Mouse (Mus musculus) midbrain, postnatal 0 days (tissue): ENCODE results near the gene Cryzl2. TPM values are rescaled to one million over a fixed set of nuclear protein-coding genes. Genes with fewer than 3 reads are reported as not detected.

Experiments used
- ATAC-seq: fragments of 200-750 bp; cut with Nextera tagmentation; 2 replicates; pipeline ENCODE4 v1.8.0; 2017; ENCODE audit warnings: moderate number of reproducible peaks, mild to moderate bottlenecking, moderate TSS enrichment, moderate library complexity; ENCODE audit not compliant: low FRiP score
- DNase-seq: peaks from one replicate; pipeline ENCODE4 v3.0.0-alpha.2; 2015; ENCODE audit warnings: low spot score
- H3K27ac ChIP-seq: fragments of 300-500 bp; sonication (generic); 2 replicates; pipeline ENCODE4 v1.5.1; 2014; ENCODE audit warnings: low read depth, mild to moderate bottlenecking, low read length, mixed read lengths
- H3K27me3 ChIP-seq: fragments of 300-500 bp; sonication (generic); 2 replicates; pipeline ENCODE4 v1.6.1; 2014; ENCODE audit warnings: low read length, control low read depth, mixed read lengths; ENCODE audit not compliant: insufficient read depth
- H3K36me3 ChIP-seq: fragments of 300-500 bp; sonication (generic); 2 replicates; pipeline ENCODE4 v1.6.1; 2014; ENCODE audit warnings: low read length, control low read depth, mixed read lengths; ENCODE audit not compliant: insufficient read depth
- H3K4me1 ChIP-seq: fragments of 300-500 bp; sonication (generic); 2 replicates; pipeline ENCODE4 v1.6.1; 2014; ENCODE audit warnings: mild to moderate bottlenecking, control low read depth, antibody characterized with exemption, low read length, mixed read lengths; ENCODE audit not compliant: insufficient read depth
- H3K4me2 ChIP-seq: fragments of 300-500 bp; sonication (generic); 2 replicates; pipeline ENCODE4 v1.6.1; 2014; ENCODE audit warnings: low read depth, mild to moderate bottlenecking, low read length, mixed read lengths; ENCODE audit not compliant: poor library complexity, severe bottlenecking
- H3K4me3 ChIP-seq: fragments of 300-500 bp; sonication (generic); 2 replicates; pipeline ENCODE4 v1.5.1; 2014; ENCODE audit warnings: low read depth, mild to moderate bottlenecking, low read length, moderate library complexity
- H3K9ac ChIP-seq: fragments of 300-500 bp; sonication (generic); replicated peaks from 2 replicates; pipeline ENCODE4 v1.6.1; 2014; ENCODE audit warnings: mild to moderate bottlenecking, low read length, moderate library complexity, mixed read lengths; ENCODE audit not compliant: poor library complexity, severe bottlenecking
- H3K9me3 ChIP-seq: fragments of 300-500 bp; sonication (generic); 2 replicates; pipeline ENCODE4 v1.6.1; 2016; ENCODE audit warnings: low read length, control low read depth
- CTCF ChIP-seq: IDR thresholded peaks from 2 replicates; pipeline ENCODE4 v1.5.1; 2016; ENCODE audit warnings: antibody characterized with exemption, mild to moderate bottlenecking
- WGBS: fragments of 180-500 bp; shearing (Covaris S2); extraction: QIAGEN DNeasy Blood & Tissue Kit; methylation state at CpG from one replicate; pipeline ENCODE4 v1.1.7; 2014; 5-methylcytosine and 5-hydroxymethylcytosine counted together
- polyA plus RNA-seq: library from polyadenylated mRNA; unstranded; fragments of >200 nt; fragmentation: Nextera tagmentation; extraction: Ambion mirVana; gene quantifications from 2 replicates; pipeline ENCODE4 v1.2.1, GENCODE M21; 2015
- total RNA-seq: library from RNA; depleted of rRNA; stranded (reverse); fragments of >200 nt; gene quantifications from 2 replicates; pipeline ENCODE4 v1.2.3, GENCODE M21; 2014

Cryzl2 gene
- total and polyA plus RNA-seq, 2 experiments from 2014 or later, result 9.0 to 9.4 TPM

GRCm38 (mm10) chr1:157459904-157460303 is 1.5 kb downstream of the Cryzl2 start:
- TF ChIP-seq CTCF, result no peak
- WGBS, result 94% methylated on average over 5 of the region's 5 CpGs
- no peaks in the 10 kb centered on the region for H3K27me3 ChIP-seq
- H3K27ac ChIP-seq, result no peak overlapping the region
- H3K36me3 ChIP-seq, result no peaks in the 10 kb centered on the region
- H3K4me3 ChIP-seq, result no peak overlapping the region
- no peak for DNase-seq
- ATAC-seq, result no peak
- no peak overlapping the region for H3K4me2 ChIP-seq
- H3K4me1 ChIP-seq, result no peaks in the 10 kb centered on the region
- H3K9me3 ChIP-seq, result no peaks in the 10 kb centered on the region
- H3K9ac ChIP-seq, result no peak overlapping the region

- H3K9me3 ChIP-seq, result no peaks in the 10 kb centered on the region
Observed at GRCm38 (mm10) chr1:157461276-157461675, 2.9 kb downstream of the Cryzl2 start.

GRCm38 (mm10) chr1:157462336-157462735 is 4.0 kb downstream of the Cryzl2 start:
- Histone ChIP-seq H3K4me2 (no peak overlapping the region), H3K9ac (no peak overlapping the region), H3K36me3 (no peaks in the 10 kb centered on the region), H3K4me1 (no peaks in the 10 kb centered on the region), H3K4me3 (no peak overlapping the region), H3K9me3 (no peaks in the 10 kb centered on the region), H3K27me3 (no peaks in the 10 kb centered on the region), H3K27ac (no peak overlapping the region)
- TF ChIP-seq CTCF, result no peak
- WGBS, result 80% methylated on average over 3 of the region's 3 CpGs
- ATAC-seq, result no peak
- DNase-seq, result no peak

More at GRCm38 (mm10) chr1:157461276-157461675, 2.9 kb downstream of the Cryzl2 start:
- ATAC-seq (no peak), DNase-seq (no peak)
- WGBS, result 95% methylated on average over 5 of the region's 5 CpGs
- H3K27ac ChIP-seq, result no peak overlapping the region
- H3K4me1 ChIP-seq, result no peaks in the 10 kb centered on the region
- H3K36me3 ChIP-seq, result no peaks in the 10 kb centered on the region
- no peaks in the 10 kb centered on the region for H3K27me3 ChIP-seq
- no peak overlapping the region for H3K4me2 ChIP-seq
- no peak overlapping the region for H3K9ac ChIP-seq
- no peak for TF ChIP-seq CTCF
- H3K4me3 ChIP-seq, result no peak overlapping the region

- no peak overlapping the region for H3K4me3 ChIP-seq
- DNase-seq (no peak), ATAC-seq (no peak)
- peak; percentile 45; the same call in 1 of the 2 replicates for TF ChIP-seq CTCF
- H3K27me3 ChIP-seq, result no peaks in the 10 kb centered on the region
- no peak overlapping the region for H3K9ac ChIP-seq
- H3K27ac ChIP-seq, result no peak overlapping the region
- 73% methylated on average over 3 of the region's 3 CpGs for WGBS
- H3K36me3 ChIP-seq, result no peaks in the 10 kb centered on the region
- H3K4me1 ChIP-seq, result no peaks in the 10 kb centered on the region
- H3K9me3 ChIP-seq, result no peaks in the 10 kb centered on the region
- no peak overlapping the region for H3K4me2 ChIP-seq
Observed at GRCm38 (mm10) chr1:157465194-157465593, 6.8 kb downstream of the Cryzl2 start.

GRCm38 (mm10) chr1:157467866-157468265 is 9.5 kb downstream of the Cryzl2 start:
- TF ChIP-seq CTCF, result no peak
- H3K9ac ChIP-seq, result no peak overlapping the region
- H3K27ac ChIP-seq, result no peak overlapping the region
- H3K4me1 ChIP-seq, result no peaks in the 10 kb centered on the region
- H3K27me3 ChIP-seq, result no peaks in the 10 kb centered on the region
- DNase-seq (no peak), ATAC-seq (no peak)
- 94% methylated on average over 8 of the region's 8 CpGs for WGBS
- H3K4me2 ChIP-seq, result no peak overlapping the region
- no peaks in the 10 kb centered on the region for H3K36me3 ChIP-seq
- H3K9me3 ChIP-seq, result no peaks in the 10 kb centered on the region
- no peak overlapping the region for H3K4me3 ChIP-seq

- ATAC-seq (no peak), DNase-seq (no peak)
- no peak overlapping the region for H3K9ac ChIP-seq
- no peaks in the 10 kb centered on the region for H3K27me3 ChIP-seq
- 95% methylated on average over 9 of the region's 9 CpGs for WGBS
- no peaks in the 10 kb centered on the region for H3K36me3 ChIP-seq
- H3K4me2 ChIP-seq, result no peak overlapping the region
- no peak overlapping the region for H3K27ac ChIP-seq
- H3K9me3 ChIP-seq, result no peaks in the 10 kb centered on the region
- TF ChIP-seq CTCF, result no peak
- H3K4me1 ChIP-seq, result no peaks in the 10 kb centered on the region
- no peak overlapping the region for H3K4me3 ChIP-seq
Observed at GRCm38 (mm10) chr1:157470761-157471386, 12.5 kb downstream of the Cryzl2 start.
